Mouse (Mus musculus) hindbrain, embryonic 13.5 days (tissue): ENCODE measurements around the gene Izumo4. TPM values are rescaled to one million over a fixed set of nuclear protein-coding genes. Genes with fewer than 3 reads are reported as not detected.

Experiments
- ATAC-seq: fragments of 200-750 bp; cut with Nextera tagmentation; 2 replicates; pipeline ENCODE4 v1.8.0; 2017; ENCODE audit warnings: moderate TSS enrichment; ENCODE audit not compliant: low FRiP score
- H3K27ac ChIP-seq: fragments of 300-500 bp; sonication (generic); 2 replicates; pipeline ENCODE4 v1.5.1; 2015; ENCODE audit warnings: inconsistent platforms, mild to moderate bottlenecking, moderate library complexity
- H3K27me3 ChIP-seq: fragments of 300-500 bp; sonication (generic); 2 replicates; pipeline ENCODE4 v1.6.1; 2015; ENCODE audit warnings: mild to moderate bottlenecking, inconsistent platforms
- H3K36me3 ChIP-seq: fragments of 300-500 bp; sonication (generic); 2 replicates; pipeline ENCODE4 v1.6.1; 2015; ENCODE audit warnings: mild to moderate bottlenecking, inconsistent platforms
- H3K4me1 ChIP-seq: fragments of 300-500 bp; sonication (generic); replicated peaks from 2 replicates; pipeline ENCODE4 v1.6.1; 2015; ENCODE audit warnings: inconsistent platforms
- H3K4me2 ChIP-seq: fragments of 300-500 bp; sonication (generic); 2 replicates; pipeline ENCODE4 v1.6.1; 2015; ENCODE audit warnings: inconsistent platforms, mild to moderate bottlenecking, moderate library complexity
- H3K4me3 ChIP-seq: fragments of 300-500 bp; sonication (generic); 2 replicates; pipeline ENCODE4 v1.5.1; 2015; ENCODE audit warnings: mild to moderate bottlenecking, inconsistent platforms
- H3K9ac ChIP-seq: fragments of 300-500 bp; sonication (generic); 2 replicates; pipeline ENCODE4 v1.6.1; 2015; ENCODE audit warnings: mild to moderate bottlenecking, inconsistent platforms
- H3K9me3 ChIP-seq: fragments of 300-500 bp; sonication (generic); 2 replicates; pipeline ENCODE4 v1.6.1; 2016; ENCODE audit warnings: inconsistent platforms
- WGBS: fragments of 180-500 bp; shearing (Covaris S2); methylation state at CpG from one replicate; pipeline ENCODE4 v1.1.7; 2015; 5-methylcytosine and 5-hydroxymethylcytosine counted together
- polyA plus RNA-seq: library from polyadenylated mRNA; unstranded; fragments of >200 nt; fragmentation: Nextera tagmentation; extraction: Ambion mirVana; gene quantifications from 2 replicates; pipeline ENCODE4 v1.2.1, GENCODE M21; 2015

Gene Izumo4
- polyA plus RNA-seq, 1 experiment from 2014 or later, result 36.4 TPM

DNA sequence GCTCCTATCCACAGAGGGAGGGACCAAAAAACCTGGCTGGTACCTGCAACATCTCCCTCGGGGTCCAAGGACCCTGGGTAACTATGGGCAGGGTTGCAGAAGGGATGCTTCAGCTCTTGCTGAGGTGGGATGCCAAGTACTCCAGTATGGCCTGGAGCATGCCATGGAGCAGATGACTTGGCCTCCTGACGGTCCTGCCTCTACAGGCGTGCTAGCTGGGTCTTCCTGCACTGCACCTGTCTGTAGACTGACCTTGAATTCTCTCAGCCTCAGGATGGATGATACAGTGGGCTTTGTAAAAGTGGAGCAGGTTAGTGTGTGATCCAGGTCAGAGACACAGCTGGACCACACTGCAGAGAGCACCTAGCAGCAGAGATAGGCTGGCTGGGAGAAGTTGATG is 3.5 kb downstream of the Izumo4 start:
- Histone ChIP-seq H3K9me3 (no peaks in the 10 kb centered on the region), H3K4me1 (peaks cover 36% of the 10 kb centered on the region), H3K4me2 (no peak overlapping the region), H3K27ac (no peak overlapping the region), H3K9ac (no peak overlapping the region), H3K4me3 (no peak overlapping the region), H3K27me3 (no peaks in the 10 kb centered on the region), H3K36me3 (peaks cover 53% of the 10 kb centered on the region)
- 89% methylated on average over 3 of the region's 3 CpGs for WGBS
- ATAC-seq, result no peak

DNA sequence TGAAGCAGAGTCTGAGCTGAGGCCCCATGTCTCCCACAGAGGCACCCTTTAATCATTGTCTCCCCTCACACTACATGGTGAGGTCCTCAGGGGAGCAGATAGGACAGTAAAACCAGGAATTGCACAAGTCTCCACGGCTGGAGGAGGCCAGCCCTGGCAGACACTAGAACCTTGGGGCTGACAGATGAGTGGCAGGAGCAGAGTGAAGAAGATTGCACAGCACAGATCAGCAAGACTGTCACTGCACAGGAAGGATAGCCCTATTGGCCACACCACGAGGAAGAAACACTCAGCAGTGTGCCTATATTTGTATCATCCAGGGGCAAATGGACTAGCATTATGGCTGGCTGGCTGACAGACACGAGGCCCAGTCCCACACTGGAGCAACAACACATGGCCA is 8.8 kb downstream of the Izumo4 start:
- no peak overlapping the region for H3K9ac ChIP-seq
- no peaks in the 10 kb centered on the region for H3K27me3 ChIP-seq
- no peaks in the 10 kb centered on the region for H3K9me3 ChIP-seq
- H3K36me3 ChIP-seq, result peaks cover 100% of the 10 kb centered on the region
- no peak overlapping the region for H3K27ac ChIP-seq
- H3K4me2 ChIP-seq, result no peak overlapping the region
- 95% methylated on average over 3 of the region's 3 CpGs for WGBS
- no peak for ATAC-seq
- H3K4me3 ChIP-seq, result no peak overlapping the region
- H3K4me1 ChIP-seq, result no peaks in the 10 kb centered on the region

DNA sequence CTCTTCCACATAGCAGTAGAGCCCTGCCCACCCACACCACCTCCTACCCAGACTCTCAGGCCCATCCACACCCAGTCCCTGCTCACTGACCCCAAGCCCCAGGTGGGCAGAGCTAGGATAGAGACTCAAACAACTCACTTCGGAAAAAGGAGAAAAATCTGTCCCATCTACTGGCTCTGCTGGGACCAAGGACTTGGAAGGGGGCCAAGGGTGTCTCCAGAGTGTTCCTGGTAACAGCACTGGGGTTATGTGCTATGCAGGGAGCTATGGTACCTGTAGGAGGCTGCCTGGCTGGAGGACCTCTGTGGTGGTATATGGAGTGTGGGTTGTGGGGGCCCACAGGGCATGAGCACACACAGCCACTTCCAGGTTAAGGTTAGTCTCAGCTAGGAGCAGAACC is 15.3 kb downstream of the Izumo4 start:
- no peaks in the 10 kb centered on the region for H3K27me3 ChIP-seq
- no peak for ATAC-seq
- no peaks in the 10 kb centered on the region for H3K4me1 ChIP-seq
- H3K9me3 ChIP-seq, result no peaks in the 10 kb centered on the region
- H3K36me3 ChIP-seq, result peaks cover 100% of the 10 kb centered on the region
- 90% methylated on average over 1 of the region's 1 CpGs for WGBS
- H3K4me2 ChIP-seq, result no peak overlapping the region
- H3K27ac ChIP-seq, result no peak overlapping the region
- H3K9ac ChIP-seq, result no peak overlapping the region
- H3K4me3 ChIP-seq, result no peak overlapping the region

DNA sequence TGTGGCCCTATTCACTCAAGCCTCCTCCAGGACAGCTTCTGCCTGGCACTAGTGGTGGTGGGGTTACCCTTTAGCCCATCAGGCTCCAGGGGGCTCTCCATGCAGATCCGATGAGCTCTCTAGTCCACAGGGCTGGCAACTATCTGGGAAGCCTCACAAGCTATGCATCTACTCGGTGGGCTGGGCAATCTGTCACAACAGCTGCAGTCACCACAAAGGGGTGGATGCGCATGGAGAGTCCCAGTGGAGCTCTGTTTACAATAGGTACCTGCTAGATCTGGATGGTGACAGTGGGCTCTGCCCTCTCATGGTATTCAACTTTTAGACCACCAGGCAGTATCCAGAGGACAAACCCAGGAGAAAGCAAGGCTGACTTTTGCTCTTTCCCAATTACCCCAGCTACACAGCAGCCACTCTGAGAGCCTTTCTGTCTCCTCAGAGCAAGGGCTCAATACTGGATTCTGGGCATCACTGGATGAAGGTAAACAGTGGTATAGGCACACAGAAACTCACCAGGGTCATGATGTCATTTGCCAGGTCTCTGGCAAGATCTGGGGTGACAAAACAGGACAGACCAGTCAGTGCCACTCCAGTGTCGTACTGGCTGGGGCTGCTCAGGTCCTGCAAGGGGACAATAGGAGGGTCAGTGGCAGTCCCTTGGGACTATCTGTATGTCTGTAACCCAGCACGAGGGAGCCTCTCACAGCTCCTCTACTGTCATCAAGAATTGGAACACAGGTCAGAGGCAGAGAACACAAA is 25.6 kb downstream of the Izumo4 start:
- no peak overlapping the region for H3K27ac ChIP-seq
- no peak for ATAC-seq
- 83% methylated on average over 5 of the region's 5 CpGs for WGBS

DNA sequence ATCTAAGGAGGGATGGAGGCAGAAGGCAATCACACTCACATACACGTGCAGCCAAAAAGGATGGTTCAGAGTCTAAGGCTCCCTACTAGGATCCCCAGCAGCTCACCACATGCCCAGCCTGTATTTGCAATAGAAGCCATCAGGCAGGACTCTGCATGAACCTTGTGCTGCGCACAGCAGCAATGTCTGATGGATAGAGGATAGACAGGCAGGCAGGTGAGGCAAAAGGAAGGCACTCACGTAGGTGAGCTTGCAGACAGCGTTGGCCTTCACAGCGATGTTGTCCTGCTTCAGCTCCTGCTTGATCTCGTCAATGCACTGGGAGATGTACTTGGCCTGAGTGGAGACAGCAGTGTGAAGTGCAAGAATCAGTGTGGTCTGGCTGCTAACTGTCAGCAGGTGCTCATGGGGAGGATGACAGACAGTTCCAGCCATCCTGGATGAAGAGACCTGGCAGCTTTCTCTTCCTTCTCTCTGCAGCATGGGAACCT is 30.7 kb downstream of the Izumo4 start:
- Histone ChIP-seq H3K4me2 (no peak overlapping the region), H3K27ac (no peak overlapping the region), H3K27me3 (no peaks in the 10 kb centered on the region), H3K9me3 (no peaks in the 10 kb centered on the region), H3K4me1 (peaks cover 17% of the 10 kb centered on the region), H3K9ac (no peak overlapping the region), H3K4me3 (no peak overlapping the region), H3K36me3 (peaks cover 76% of the 10 kb centered on the region)
- WGBS, result 92% methylated on average over 6 of the region's 6 CpGs
- no peak for ATAC-seq

More for the DNA sequence above, 25.6 kb downstream of the Izumo4 start:
- Histone ChIP-seq H3K9me3 (no peaks in the 10 kb centered on the region), H3K9ac (no peak overlapping the region), H3K36me3 (peaks cover 99% of the 10 kb centered on the region), H3K4me3 (no peak overlapping the region), H3K4me2 (no peak overlapping the region), H3K4me1 (no peaks in the 10 kb centered on the region), H3K27me3 (no peaks in the 10 kb centered on the region)

DNA sequence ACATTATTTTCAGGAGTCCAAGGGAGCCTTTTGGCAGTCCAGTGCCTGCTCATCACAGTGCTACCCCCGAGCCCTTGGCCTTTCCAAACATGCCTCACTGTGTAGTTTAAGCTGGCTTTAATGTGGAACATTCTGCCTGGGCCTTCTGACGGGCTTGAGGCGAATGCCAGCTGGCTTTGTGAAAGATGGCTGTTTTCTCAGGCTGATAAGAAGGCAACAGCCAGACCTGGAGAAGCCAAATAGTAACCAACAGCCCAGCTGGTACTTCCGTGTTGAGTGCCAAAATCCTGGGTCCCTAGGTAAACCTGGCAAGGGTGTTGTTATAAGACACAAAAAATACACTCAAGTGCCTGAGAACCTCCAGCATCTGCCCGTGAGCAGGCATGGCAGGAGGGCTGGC is 34.7 kb downstream of the Izumo4 start:
- peaks cover 36% of the 10 kb centered on the region for H3K36me3 ChIP-seq
- no peak for ATAC-seq
- no peak overlapping the region for H3K4me2 ChIP-seq
- H3K27me3 ChIP-seq, result no peaks in the 10 kb centered on the region
- H3K4me3 ChIP-seq, result no peak overlapping the region
- WGBS, result 79% methylated on average over 5 of the region's 5 CpGs
- H3K9ac ChIP-seq, result no peak overlapping the region
- H3K9me3 ChIP-seq, result no peaks in the 10 kb centered on the region
- H3K4me1 ChIP-seq, result peaks cover 55% of the 10 kb centered on the region
- H3K27ac ChIP-seq, result no peak overlapping the region

DNA sequence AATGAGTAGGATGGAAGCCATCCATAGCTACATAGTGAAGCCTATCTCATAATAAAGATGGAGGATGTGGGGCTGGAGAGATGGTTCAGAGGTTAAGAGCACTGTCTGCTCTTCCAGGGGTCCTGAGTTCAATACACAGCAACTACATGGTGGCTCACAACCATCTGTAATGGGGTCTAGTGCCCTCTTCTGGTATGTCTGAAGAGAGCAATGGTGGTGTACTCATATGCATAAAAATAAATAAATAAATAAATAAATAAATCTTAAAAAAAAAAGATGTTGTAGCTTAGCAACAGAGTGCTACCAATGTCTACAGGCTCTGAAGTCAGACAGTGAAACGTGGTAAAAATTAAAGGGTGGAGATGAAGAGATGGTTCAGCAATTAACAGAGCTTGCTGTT is 36.7 kb downstream of the Izumo4 start:
- no peak for ATAC-seq
- Histone ChIP-seq H3K9me3 (no peaks in the 10 kb centered on the region), H3K36me3 (peaks cover 17% of the 10 kb centered on the region), H3K4me3 (no peak overlapping the region), H3K9ac (no peak overlapping the region), H3K4me1 (peaks cover 60% of the 10 kb centered on the region), H3K27ac (no peak overlapping the region), H3K4me2 (no peak overlapping the region), H3K27me3 (no peaks in the 10 kb centered on the region)
- 75% methylated on average over 1 of the region's 1 CpGs for WGBS

DNA sequence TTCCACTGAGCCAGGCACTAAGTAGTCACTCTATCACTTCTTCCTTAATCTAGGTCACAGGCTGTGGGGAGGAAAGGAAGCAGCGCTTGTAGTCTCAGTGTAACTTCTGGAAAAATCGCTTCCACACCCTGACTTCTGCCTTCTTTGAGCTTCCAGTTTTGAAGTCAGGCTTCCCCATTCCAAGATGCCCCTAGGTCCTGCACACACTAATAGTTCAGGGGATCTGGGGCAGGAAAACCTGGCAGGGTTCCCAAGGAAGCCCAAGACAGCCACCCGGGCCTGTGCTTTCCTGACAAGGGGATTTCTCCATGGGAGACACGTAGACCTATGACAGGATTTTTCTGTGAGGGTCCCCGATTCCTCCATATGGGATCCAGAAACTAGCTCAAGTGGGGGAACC is 39.2 kb downstream of the Izumo4 start:
- H3K9ac ChIP-seq, result peak overlapping the region; percentile 95
- no peak for ATAC-seq
- H3K9me3 ChIP-seq, result no peaks in the 10 kb centered on the region
- peaks cover 6% of the 10 kb centered on the region; the same call in 1 of the 2 replicates for H3K36me3 ChIP-seq
- 0 out of 2 replicates have a peak overlapping the region, but pooled peaks have one; percentile 84 for H3K27ac ChIP-seq
- H3K27me3 ChIP-seq, result no peaks in the 10 kb centered on the region
- WGBS, result 34% methylated on average over 5 of the region's 5 CpGs
- H3K4me1 ChIP-seq, result peaks cover 54% of the 10 kb centered on the region
- peak overlapping the region; percentile 99 for H3K4me2 ChIP-seq
- peak overlapping the region; percentile 98 for H3K4me3 ChIP-seq

DNA sequence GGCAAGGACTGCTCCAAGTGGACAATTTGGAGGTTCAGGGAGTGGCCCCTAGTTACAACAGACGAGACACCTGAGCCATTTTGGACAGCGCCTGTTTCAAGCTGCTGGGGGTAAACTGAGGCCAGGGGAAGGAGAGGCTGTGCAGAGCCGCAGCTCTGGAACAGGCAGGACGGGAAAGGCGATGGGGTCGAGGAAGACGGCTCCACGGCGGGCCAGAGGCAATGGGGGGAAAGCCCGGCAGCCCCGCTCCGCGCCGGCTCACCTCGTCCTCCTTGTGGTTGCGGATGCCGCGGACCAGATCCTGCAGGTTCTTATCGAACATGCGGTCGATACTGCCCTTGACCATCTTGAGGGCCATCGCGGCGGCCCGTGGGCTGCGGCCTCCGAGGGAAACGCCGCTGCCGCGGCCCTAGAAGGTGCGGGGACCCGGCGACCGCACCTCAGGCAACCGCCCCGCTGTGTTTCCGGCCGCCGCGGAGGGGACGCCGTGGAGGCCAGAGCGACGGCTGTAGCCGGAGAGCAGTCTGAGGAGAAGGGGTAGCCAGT is 39.7 kb downstream of the Izumo4 start:
- Histone ChIP-seq H3K27me3 (no peaks in the 10 kb centered on the region), H3K4me2 (peak overlapping the region; percentile 99), H3K4me3 (peak overlapping the region; percentile 98), H3K4me1 (peaks cover 49% of the 10 kb centered on the region), H3K27ac (peak overlapping the region; percentile 84), H3K9ac (peak overlapping the region; percentile 95), H3K36me3 (peaks cover 6% of the 10 kb centered on the region; the same call in 1 of the 2 replicates), H3K9me3 (no peaks in the 10 kb centered on the region)
- under 1% methylated on average over 46 of the region's 46 CpGs for WGBS
- peak; percentile 17 for ATAC-seq

DNA sequence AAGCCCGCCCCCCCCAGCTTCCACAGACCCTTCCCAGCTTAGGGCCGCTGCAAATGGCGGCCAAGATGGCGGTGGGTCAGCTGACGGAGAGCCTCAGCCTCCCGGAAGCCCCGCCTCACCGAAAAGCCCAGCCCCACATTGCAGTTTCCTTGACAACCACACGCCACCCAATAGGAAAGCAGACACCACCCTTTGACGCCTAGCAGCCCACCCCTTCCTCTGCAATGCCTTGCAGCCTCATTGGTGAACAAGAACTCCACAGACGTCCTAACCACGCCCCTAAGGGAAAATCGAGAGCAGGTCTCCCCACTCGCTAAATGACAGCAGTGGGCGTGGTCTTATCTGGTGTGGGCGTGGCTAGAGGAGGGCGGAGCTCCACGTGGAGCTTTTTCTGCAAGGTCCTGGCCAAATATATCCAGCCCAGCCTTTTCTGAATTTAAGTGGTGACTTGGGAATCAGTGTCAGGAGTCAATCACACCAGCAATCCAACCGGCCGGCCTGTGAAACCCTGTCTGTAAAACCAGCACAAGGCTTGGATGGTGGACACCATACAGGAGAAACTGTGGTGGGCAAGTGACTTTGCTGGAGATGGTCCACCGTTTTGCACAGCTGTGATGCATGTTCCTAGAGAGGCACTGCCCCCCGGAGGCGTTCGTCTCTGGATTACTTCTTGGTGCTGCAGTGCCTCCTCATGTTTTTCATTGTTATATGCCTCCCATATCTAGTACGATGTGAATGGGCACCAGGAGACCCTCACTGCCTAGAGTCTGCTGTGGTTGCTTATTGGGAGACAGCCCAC is 40.4 kb downstream of the Izumo4 start, which contains the start of gene Ap3d1:
TSS of gene Ap3d1 (minus strand) at position 85 of the 799 bp plus-strand sequence.
- H3K4me3 ChIP-seq, result peak within 1 kb of the TSS; percentile 98
- H3K4me2 ChIP-seq, result peak within 1 kb of the TSS; percentile 99
- peaks cover 45% of the 10 kb centered on the region for H3K4me1 ChIP-seq
- no peaks in the 10 kb centered on the region for H3K27me3 ChIP-seq
- WGBS, result 2% methylated on average over 25 of the region's 25 CpGs
- H3K27ac ChIP-seq, result peak within 1 kb of the TSS; percentile 84
- H3K9me3 ChIP-seq, result no peaks in the 10 kb centered on the region
- H3K9ac ChIP-seq, result peak within 1 kb of the TSS; percentile 95
- peaks cover 1% of the 10 kb centered on the region; the same call in 1 of the 2 replicates for H3K36me3 ChIP-seq
- peak; percentile 99 for ATAC-seq

DNA sequence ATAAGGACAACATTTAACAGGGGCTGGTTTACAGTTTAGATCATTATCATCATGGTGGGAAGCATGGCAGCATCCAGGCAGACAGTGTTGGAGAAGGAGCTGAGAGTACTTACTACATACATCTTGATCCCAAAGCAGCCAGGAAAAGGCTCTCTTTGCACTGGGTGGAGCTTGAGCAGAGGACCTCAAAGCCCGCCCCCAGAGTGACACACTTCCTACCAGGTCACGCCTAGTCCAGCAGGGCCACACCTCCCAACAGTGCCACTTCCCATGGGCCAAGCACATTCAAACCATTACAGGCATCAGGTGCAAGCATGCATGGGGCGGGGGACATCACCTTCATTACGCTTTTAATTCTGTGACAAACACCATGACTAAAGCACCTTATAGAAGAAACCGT is 42.3 kb downstream of the Izumo4 start:
- WGBS, result 36% methylated on average over 5 of the region's 5 CpGs
- no peaks in the 10 kb centered on the region for H3K9me3 ChIP-seq
- no peaks in the 10 kb centered on the region for H3K27me3 ChIP-seq
- no peak overlapping the region for H3K4me2 ChIP-seq
- H3K27ac ChIP-seq, result no peak overlapping the region
- H3K4me1 ChIP-seq, result peaks cover 27% of the 10 kb centered on the region
- H3K36me3 ChIP-seq, result no peaks in the 10 kb centered on the region
- no peak overlapping the region for H3K4me3 ChIP-seq
- H3K9ac ChIP-seq, result no peak overlapping the region
- ATAC-seq, result no peak

DNA sequence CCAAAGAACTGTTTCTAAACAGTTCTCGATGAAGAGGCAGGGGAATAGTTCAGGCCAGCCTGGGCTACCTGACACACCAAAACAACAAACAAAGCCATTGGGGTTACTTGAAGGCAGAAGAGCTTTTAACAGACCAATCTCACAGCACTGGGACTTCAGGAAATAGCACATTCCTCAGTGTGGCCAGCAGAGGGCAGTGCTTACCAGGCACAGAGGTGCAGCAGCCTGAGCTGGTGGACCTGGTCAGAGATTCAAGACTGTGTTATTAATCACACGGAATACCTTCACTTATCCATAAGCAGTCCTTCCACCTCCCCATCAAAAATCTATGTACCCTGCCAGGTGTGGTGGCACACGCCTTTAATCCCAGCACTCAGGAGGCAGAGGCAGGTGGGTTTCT is 45.4 kb downstream of the Izumo4 start:
- no peak for ATAC-seq
- WGBS, result 16% methylated on average over 3 of the region's 3 CpGs

More for the DNA sequence above, 45.4 kb downstream of the Izumo4 start:
- no peak overlapping the region for H3K9ac ChIP-seq
- no peak overlapping the region for H3K27ac ChIP-seq
- peaks cover 16% of the 10 kb centered on the region for H3K4me1 ChIP-seq
- no peaks in the 10 kb centered on the region for H3K36me3 ChIP-seq
- no peak overlapping the region for H3K4me2 ChIP-seq
- H3K9me3 ChIP-seq, result no peaks in the 10 kb centered on the region
- H3K27me3 ChIP-seq, result no peaks in the 10 kb centered on the region
- no peak overlapping the region for H3K4me3 ChIP-seq
